Mouse (Mus musculus) large intestine, adult 2 months (tissue): ENCODE measurements around the gene Pdcd1. TPM values are rescaled to one million over a fixed set of nuclear protein-coding genes. Genes with fewer than 3 reads are reported as not detected.
"Not testable (repeated sequence)": the region's sequence is repeated elsewhere in the genome, so short reads cannot be mapped to it uniquely, and the experiment has no call there.

Experiments used
- DNase-seq: peaks from one replicate; pipeline ENCODE4 v3.0.0-alpha.2; 2012; ENCODE audit warnings: low read depth, low spot score
- WGBS: fragments of 180-500 bp; shearing (Covaris S2); methylation state at CpG from one replicate; pipeline ENCODE4 v1.1.7; 2018; 5-methylcytosine and 5-hydroxymethylcytosine counted together
- polyA plus RNA-seq: library from polyadenylated mRNA; depleted of rRNA; stranded (reverse); fragments of >200 nt; gene quantifications from 2 replicates; pipeline ENCODE4 v1.2.3, GENCODE M21; 2012; rRNA removed

Gene Pdcd1
- 1.3 and 1.7 TPM in 2 replicates for polyA plus RNA-seq

DNA sequence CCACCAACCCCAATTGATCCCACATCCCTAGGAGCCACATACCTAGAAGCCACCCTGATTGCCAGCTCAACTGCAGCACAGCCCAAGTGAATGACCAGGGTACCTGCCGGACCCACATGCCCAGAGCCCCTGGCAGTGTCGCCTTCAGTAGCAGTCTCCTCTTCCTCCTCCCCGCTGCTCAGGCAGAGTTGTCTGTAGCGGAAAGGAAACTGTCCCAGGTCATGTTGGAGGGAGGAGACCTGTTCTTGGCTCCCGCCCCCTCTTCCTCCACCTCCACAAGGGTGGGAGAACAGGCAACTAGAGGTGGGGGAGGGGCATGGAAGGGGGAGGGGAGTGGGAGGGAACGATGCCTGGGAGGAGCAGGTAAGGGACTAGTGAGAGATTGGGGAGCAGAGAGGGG is at the start of gene Pdcd1:
Pdcd1 (minus strand) TSS at position 181 of the 400 bp plus-strand sequence.
- DNase-seq, result no peak
- 51% methylated on average over 6 of the region's 6 CpGs for WGBS

- no peak for DNase-seq
- 57% methylated on average over 1 of the region's 1 CpGs for WGBS
Measured at GRCm38 (mm10) chr1:94091788-94092187, 39.4 kb upstream of the Pdcd1 start.

- 72% methylated on average over 5 of the region's 5 CpGs for WGBS
- no peak for DNase-seq
Measured at GRCm38 (mm10) chr1:94086311-94086898, 34.1 kb upstream of the Pdcd1 start.

DNA sequence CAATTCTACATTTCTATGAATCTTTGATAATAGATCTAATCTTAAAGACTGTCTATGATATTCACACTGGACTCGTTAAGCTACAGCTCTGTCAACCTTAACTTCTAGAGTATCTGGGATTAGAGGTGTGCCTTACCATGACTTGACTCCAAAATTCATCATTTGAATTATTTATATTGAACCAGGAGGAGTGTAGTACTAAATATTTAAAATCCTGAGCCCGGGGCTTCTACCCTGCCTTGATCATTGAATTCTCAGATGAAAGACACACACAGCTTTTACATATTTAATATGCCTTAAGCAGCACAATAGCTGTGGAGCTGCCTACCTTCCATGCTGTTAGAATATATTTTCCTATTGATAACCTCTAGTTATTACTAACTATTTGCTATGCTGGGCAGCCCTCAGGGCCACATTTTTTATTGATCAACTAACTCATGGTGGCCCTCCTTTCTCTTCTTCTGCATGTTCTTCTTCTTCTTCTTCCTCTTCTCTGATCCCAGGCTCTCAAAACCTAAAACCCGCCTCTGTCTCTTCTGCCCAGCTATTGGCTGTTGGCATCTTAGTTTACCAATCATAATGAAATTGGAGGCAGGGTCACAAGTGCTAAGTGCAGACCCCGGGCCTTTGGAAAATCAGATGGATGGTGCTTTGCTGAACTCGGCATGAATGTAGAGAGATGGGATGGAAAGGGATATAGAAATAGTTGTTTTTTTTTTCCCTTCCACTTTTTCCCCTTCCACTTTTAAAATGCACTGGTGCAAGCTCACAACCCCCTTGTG is 33.2 kb upstream of the Pdcd1 start:
- WGBS, result 84% methylated on average over 5 of the region's 5 CpGs
- no peak for DNase-seq

DNA sequence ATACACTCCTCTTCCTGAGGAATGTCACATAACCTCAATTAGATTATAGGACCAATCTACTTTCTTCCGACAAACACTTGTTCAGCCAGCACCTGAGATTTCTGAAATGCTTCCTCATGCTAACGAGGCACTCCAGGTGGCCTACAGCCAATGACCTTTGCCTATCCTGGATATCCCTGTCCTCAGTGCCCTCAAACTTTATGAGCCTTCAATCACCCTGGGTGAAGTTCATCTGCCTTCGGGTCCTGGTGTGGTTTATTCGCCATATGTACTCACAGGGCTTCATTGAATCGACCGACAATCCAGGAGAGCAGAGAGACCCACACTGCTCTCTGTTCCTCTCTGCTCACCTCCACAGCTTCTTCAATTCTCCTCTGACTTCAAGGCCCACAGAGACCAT is 29.4 kb upstream of the Pdcd1 start:
- 26% methylated on average over 6 of the region's 6 CpGs for WGBS
- DNase-seq, result peak; percentile 62

GRCm38 (mm10) chr1:94081191-94081590 is 28.8 kb upstream of the Pdcd1 start:
- no peak for DNase-seq
- WGBS, result 56% methylated on average over 11 of the region's 11 CpGs

- no peak for DNase-seq
- WGBS, result 45% methylated on average over 15 of the region's 15 CpGs
Measured at GRCm38 (mm10) chr1:94080718-94081117, 28.4 kb upstream of the Pdcd1 start.

DNA sequence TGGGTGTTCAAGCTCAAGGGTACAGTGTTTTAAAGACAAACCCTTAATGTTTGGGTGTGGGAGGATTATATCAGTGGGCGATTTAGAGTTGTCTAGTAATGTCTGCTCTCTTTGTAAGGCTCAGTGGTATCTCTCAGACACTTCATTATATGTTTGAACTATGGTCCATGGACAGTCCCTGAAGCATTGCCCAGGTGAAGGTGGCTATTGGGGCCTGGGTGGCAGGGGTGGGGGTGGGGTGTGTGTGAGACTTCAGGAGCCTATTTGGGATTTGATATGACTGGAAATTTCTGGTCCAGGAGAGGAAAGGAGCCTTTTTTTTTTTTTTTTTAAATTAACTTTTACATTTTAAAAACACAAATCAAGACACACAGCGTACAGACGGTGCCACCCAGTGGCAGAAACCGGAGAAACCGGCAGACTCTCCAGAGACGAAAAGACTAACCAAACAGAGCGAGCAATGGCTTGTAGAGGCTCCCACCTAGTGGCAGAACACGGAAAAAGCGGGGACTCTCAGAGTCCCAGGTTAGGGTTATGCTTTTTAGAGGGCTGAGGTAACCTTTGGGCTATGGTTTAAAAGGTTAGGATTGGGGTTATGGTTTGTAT is 26.6 kb upstream of the Pdcd1 start:
- WGBS, result 3% methylated on average over 9 of the region's 9 CpGs
- peak; percentile 63 for DNase-seq

DNA sequence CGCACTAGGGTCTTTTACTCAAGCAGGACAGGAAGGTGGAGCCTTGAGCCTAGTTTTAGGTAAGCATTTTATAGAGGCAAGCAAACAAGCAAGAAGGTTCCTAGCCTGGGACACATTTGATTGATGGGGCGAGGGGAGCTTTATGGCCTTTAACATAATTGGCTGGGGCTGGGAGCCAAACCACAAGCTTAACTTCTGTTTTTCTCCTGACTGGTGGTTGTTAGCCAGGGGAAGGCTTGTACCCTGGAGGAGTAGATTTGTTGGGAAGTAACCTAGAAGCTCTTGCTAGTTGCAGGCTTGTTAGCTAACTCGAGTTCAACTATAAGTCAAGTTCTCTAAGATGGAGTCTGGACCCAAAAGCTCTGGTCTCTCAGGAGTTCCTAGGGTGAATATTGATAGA is 26.0 kb upstream of the Pdcd1 start:
- 28% methylated on average over 3 of the region's 3 CpGs for WGBS
- DNase-seq, result no peak

DNA sequence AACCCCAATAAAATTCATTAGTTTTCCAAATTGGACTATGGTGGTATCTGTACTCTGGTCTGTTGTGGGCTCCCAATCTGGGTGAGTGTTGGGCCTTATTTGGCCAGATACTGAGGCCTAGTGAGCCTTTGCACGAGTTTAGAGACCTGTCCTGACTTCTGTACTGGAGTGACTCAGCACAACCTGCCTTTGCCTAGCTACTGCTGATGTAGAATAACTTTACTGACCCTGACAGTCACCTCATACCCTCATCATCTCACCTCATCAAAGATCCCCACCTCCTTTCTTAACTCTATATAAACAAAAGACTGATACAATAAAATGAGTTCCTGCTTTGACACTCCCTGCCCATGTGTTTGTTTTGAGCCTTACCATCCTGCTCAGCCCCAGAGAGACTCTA is 24.3 kb upstream of the Pdcd1 start:
- 21% methylated on average over 1 of the region's 1 CpGs for WGBS

GRCm38 (mm10) chr1:94074756-94075155 is 22.4 kb upstream of the Pdcd1 start:
- no peak for DNase-seq
- 83% methylated on average over 6 of the region's 6 CpGs for WGBS

More for the DNA sequence above, 24.3 kb upstream of the Pdcd1 start:
- no peak for DNase-seq

DNA sequence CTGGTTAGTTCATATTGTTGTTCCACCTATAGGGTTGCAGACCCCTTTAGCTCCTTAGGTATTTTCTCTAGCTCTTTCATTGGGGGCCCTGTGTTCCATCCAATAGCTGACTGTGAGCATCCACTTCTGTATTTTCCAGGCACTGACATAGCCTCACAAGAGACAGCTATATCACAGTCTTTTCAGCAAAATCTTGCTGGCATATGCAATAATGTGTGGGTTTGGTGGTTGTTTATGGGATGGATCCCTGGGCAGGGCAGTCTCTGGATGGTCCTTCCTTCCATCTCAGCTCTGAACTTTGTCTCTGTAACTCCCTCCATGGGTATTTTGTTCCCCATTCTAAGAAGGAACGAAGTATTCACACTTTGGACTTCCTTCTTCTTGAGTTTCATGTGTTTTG is 5.9 kb upstream of the Pdcd1 start:
- WGBS, result 60% methylated on average over 1 of the region's 1 CpGs
- not testable (repeated sequence) for DNase-seq

- WGBS, result 95% methylated on average over 2 of the region's 2 CpGs
- DNase-seq, result no peak
Measured at GRCm38 (mm10) chr1:94057401-94057800, 5.0 kb upstream of the Pdcd1 start.

DNA sequence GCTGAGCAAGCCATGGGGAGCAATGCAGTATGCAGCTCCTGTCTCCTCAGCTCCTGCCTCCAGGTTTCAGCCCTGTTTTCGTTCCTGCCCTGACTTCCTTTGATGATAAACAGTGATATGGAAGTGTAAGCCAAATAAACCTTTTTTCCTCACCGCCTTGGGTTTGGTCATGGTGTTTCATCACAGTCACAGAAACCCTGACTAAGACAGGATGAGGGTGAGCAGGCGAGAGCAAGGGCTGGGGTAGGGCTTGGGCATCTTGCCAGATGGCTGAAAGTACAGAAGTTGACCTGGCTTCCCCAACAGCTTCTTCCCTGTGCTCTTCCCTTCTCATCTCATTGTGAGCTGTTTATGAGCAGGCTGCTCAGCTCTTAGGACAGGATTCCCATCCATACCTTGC is 3.6 kb upstream of the Pdcd1 start:
- no peak for DNase-seq
- 9% methylated on average over 3 of the region's 3 CpGs for WGBS

DNA sequence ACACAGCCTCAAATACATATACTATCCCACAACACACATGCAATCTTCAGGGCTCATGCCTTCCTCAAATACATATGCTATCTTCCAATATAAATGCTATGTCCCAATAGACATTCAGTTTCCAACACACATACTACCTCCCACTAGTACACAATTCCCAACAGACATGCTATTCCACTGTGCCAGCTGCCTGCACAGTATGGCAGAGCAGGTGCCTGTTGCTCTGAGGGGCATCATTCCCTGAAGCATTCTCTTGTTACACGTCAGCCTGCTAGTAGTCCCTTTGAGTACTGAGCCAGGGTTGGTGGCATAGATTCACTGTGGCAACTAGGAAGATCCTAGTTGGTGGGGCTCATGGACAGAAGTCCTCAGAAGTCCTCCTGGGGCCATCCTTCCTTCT is 2.1 kb upstream of the Pdcd1 start:
- DNase-seq, result no peak
- WGBS, result 78% methylated on average over 1 of the region's 1 CpGs

- DNase-seq, result no peak
- WGBS, result 73% methylated on average over 7 of the region's 7 CpGs
Measured at GRCm38 (mm10) chr1:94053530-94054216, 1.3 kb upstream of the Pdcd1 start.

- WGBS, result 88% methylated on average over 5 of the region's 5 CpGs
- DNase-seq, result no peak
Measured at GRCm38 (mm10) chr1:94051104-94051503, 1.2 kb downstream of the Pdcd1 start.

DNA sequence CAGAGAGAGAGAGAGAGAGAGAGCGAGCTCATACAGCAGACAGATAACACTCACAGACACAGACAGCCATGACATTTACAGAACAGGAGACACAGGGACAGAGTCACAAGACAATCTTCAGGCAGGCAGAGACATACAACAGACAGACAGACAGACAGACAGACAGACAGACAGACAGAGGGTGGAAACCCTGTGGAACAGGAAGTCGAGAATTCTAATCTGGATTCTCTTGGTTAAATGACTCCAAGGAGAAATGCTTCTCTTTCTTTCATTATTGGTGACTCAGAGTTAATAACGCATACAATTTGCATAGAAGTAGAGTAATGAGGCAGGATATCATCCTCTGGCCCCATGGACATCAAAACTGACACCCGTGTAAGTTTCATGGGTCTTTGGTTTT is 5.8 kb downstream of the Pdcd1 start:
- WGBS, result 62% methylated on average over 4 of the region's 4 CpGs
- no peak for DNase-seq

GRCm38 (mm10) chr1:94045559-94045958 is 6.8 kb downstream of the Pdcd1 start:
- no peak for DNase-seq
- WGBS, result 61% methylated on average over 3 of the region's 3 CpGs

DNA sequence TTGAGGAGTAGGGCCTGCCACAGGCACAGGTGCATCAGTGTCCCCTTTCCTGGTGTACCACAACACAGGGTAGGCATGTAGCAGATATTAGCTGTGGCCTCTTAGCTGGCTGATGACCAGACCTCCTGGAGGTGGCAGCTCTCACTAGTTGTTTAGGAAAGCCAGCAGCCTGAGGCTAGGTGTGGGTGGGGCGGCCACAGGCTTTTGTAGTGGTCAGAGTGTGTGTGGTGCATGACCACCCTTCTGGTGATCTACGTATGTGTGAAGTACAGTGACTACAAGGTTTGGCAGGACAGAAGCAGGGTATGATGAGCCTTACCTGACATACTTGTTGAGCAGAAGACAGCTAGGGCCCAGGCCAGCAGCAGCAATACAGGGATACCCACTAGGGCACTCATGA is 12.0 kb downstream of the Pdcd1 start:
- 91% methylated on average over 2 of the region's 2 CpGs for WGBS
- DNase-seq, result no peak
